Mouse (Mus musculus) heart, embryonic 16.5 days (tissue): ENCODE measurements around the gene Lrp5. TPM values are rescaled to one million over a fixed set of nuclear protein-coding genes. Genes with fewer than 3 reads are reported as not detected.
A peak's percentile ranks its signal among the peaks of the same experiment; 100 is the strongest.

Experiments used
- ATAC-seq: fragments of 200-750 bp; cut with Nextera tagmentation; replicated peaks from 2 replicates; pipeline ENCODE4 v1.8.0; 2017; ENCODE audit warnings: moderate number of reproducible peaks; ENCODE audit not compliant: insufficient read depth, low FRiP score; ENCODE audit errors: extremely low read depth
- H3K27ac ChIP-seq: fragments of 300-500 bp; sonication (generic); 2 replicates; pipeline ENCODE4 v1.5.1; 2014; ENCODE audit warnings: mild to moderate bottlenecking, low read length, control low read depth, moderate library complexity
- H3K27me3 ChIP-seq: fragments of 300-500 bp; sonication (generic); 2 replicates; pipeline ENCODE4 v1.6.1; 2014; ENCODE audit warnings: low read length, mixed read lengths; ENCODE audit not compliant: control insufficient read depth, insufficient read depth
- H3K36me3 ChIP-seq: fragments of 300-500 bp; sonication (generic); 2 replicates; pipeline ENCODE4 v1.6.1; 2014; ENCODE audit not compliant: control insufficient read depth, insufficient read depth
- H3K4me1 ChIP-seq: fragments of 300-500 bp; sonication (generic); 2 replicates; pipeline ENCODE4 v1.6.1; 2014; ENCODE audit warnings: low read length, mixed read lengths; ENCODE audit not compliant: control insufficient read depth, insufficient read depth
- H3K4me2 ChIP-seq: fragments of 300-500 bp; sonication (generic); 2 replicates; pipeline ENCODE4 v1.6.1; 2014; ENCODE audit warnings: low read depth, mild to moderate bottlenecking, control low read depth, low read length
- H3K4me3 ChIP-seq: fragments of 300-500 bp; sonication (generic); 2 replicates; pipeline ENCODE4 v1.5.1; 2014; ENCODE audit warnings: mild to moderate bottlenecking, control low read depth, low read length
- H3K9ac ChIP-seq: fragments of 300-500 bp; sonication (generic); 2 replicates; pipeline ENCODE4 v1.6.1; 2014; ENCODE audit warnings: low read length, control low read depth
- H3K9me3 ChIP-seq: fragments of 300-500 bp; sonication (generic); replicated peaks from 2 replicates; pipeline ENCODE4 v1.6.1; 2016; ENCODE audit warnings: low read length; ENCODE audit not compliant: control insufficient read depth
- WGBS: fragments of 180-500 bp; shearing (Covaris S2); extraction: QIAGEN DNeasy Blood & Tissue Kit; methylation state at CpG from one replicate; pipeline ENCODE4 v1.1.7; 2014; 5-methylcytosine and 5-hydroxymethylcytosine counted together
- polyA plus RNA-seq: library from polyadenylated mRNA; unstranded; fragments of >200 nt; fragmentation: Nextera tagmentation; extraction: Ambion mirVana; gene quantifications from 2 replicates; pipeline ENCODE4 v1.2.1, GENCODE M21; 2015

Lrp5 gene
- polyA plus RNA-seq, 1 experiment from 2014 or later, result 3.1 TPM

GRCm38 (mm10) chr19:3623824-3624223 is 62.5 kb downstream of the Lrp5 start:
- Histone ChIP-seq H3K9me3 (peaks cover 6% of the 10 kb centered on the region; the same call in 1 of the 2 replicates), H3K4me3 (no peak overlapping the region), H3K4me1 (no peaks in the 10 kb centered on the region), H3K9ac (no peak overlapping the region), H3K36me3 (peaks cover 35% of the 10 kb centered on the region), H3K4me2 (no peak overlapping the region), H3K27ac (no peak overlapping the region), H3K27me3 (no peaks in the 10 kb centered on the region)
- WGBS, result 63% methylated on average over 5 of the region's 5 CpGs
- ATAC-seq, result peak; percentile 52; the same call in 1 of the 2 replicates

- WGBS, result 93% methylated on average over 4 of the region's 4 CpGs
- no peak for ATAC-seq
- no peak overlapping the region for H3K4me3 ChIP-seq
Observed at GRCm38 (mm10) chr19:3623294-3623693, 63.1 kb downstream of the Lrp5 start.

GRCm38 (mm10) chr19:3620871-3621270 is 65.5 kb downstream of the Lrp5 start:
- H3K36me3 ChIP-seq, result peaks cover 47% of the 10 kb centered on the region
- H3K27me3 ChIP-seq, result no peaks in the 10 kb centered on the region
- H3K4me2 ChIP-seq, result no peak overlapping the region
- 81% methylated on average over 10 of the region's 10 CpGs for WGBS
- no peak for ATAC-seq
- H3K4me1 ChIP-seq, result no peaks in the 10 kb centered on the region
- H3K9me3 ChIP-seq, result peaks cover 6% of the 10 kb centered on the region; the same call in 1 of the 2 replicates
- H3K9ac ChIP-seq, result no peak overlapping the region
- no peak overlapping the region for H3K4me3 ChIP-seq
- H3K27ac ChIP-seq, result no peak overlapping the region

More at GRCm38 (mm10) chr19:3623294-3623693, 63.1 kb downstream of the Lrp5 start:
- Histone ChIP-seq H3K4me2 (no peak overlapping the region), H3K27me3 (no peaks in the 10 kb centered on the region), H3K9ac (no peak overlapping the region), H3K27ac (no peak overlapping the region), H3K36me3 (peaks cover 40% of the 10 kb centered on the region), H3K9me3 (peaks cover 6% of the 10 kb centered on the region; the same call in 1 of the 2 replicates), H3K4me1 (no peaks in the 10 kb centered on the region)

- H3K27ac ChIP-seq, result no peak overlapping the region
- H3K4me1 ChIP-seq, result no peaks in the 10 kb centered on the region
- no peak overlapping the region for H3K4me2 ChIP-seq
- H3K9me3 ChIP-seq, result peaks cover 6% of the 10 kb centered on the region; the same call in 1 of the 2 replicates
- no peak overlapping the region for H3K9ac ChIP-seq
- 85% methylated on average over 2 of the region's 2 CpGs for WGBS
- ATAC-seq, result no peak
- no peaks in the 10 kb centered on the region for H3K27me3 ChIP-seq
- H3K36me3 ChIP-seq, result peaks cover 51% of the 10 kb centered on the region
- no peak overlapping the region for H3K4me3 ChIP-seq
Observed at GRCm38 (mm10) chr19:3619359-3619758, 67.0 kb downstream of the Lrp5 start.

GRCm38 (mm10) chr19:3613991-3614390 is 72.4 kb downstream of the Lrp5 start:
- H3K36me3 ChIP-seq, result peaks cover 22% of the 10 kb centered on the region; the same call in 1 of the 2 replicates
- no peak for ATAC-seq
- H3K27ac ChIP-seq, result no peak overlapping the region
- no peak overlapping the region for H3K9ac ChIP-seq
- H3K4me1 ChIP-seq, result peaks cover 12% of the 10 kb centered on the region
- WGBS, result 93% methylated on average over 10 of the region's 10 CpGs
- H3K27me3 ChIP-seq, result no peaks in the 10 kb centered on the region
- H3K4me3 ChIP-seq, result no peak overlapping the region
- H3K4me2 ChIP-seq, result no peak overlapping the region
- no peaks in the 10 kb centered on the region for H3K9me3 ChIP-seq

- no peak overlapping the region for H3K9ac ChIP-seq
- H3K27me3 ChIP-seq, result no peaks in the 10 kb centered on the region
- H3K9me3 ChIP-seq, result no peaks in the 10 kb centered on the region
- no peak overlapping the region for H3K4me3 ChIP-seq
- H3K4me1 ChIP-seq, result peaks cover 12% of the 10 kb centered on the region
- H3K4me2 ChIP-seq, result no peak overlapping the region
- WGBS, result 82% methylated on average over 4 of the region's 4 CpGs
- ATAC-seq, result no peak
- no peak overlapping the region for H3K27ac ChIP-seq
- peaks cover 10% of the 10 kb centered on the region; the same call in 1 of the 2 replicates for H3K36me3 ChIP-seq
Observed at GRCm38 (mm10) chr19:3612534-3613273, 73.7 kb downstream of the Lrp5 start.

GRCm38 (mm10) chr19:3611730-3612129 is 74.6 kb downstream of the Lrp5 start:
- peaks cover 9% of the 10 kb centered on the region; the same call in 1 of the 2 replicates for H3K36me3 ChIP-seq
- no peak overlapping the region for H3K4me2 ChIP-seq
- H3K27me3 ChIP-seq, result no peaks in the 10 kb centered on the region
- no peak overlapping the region for H3K9ac ChIP-seq
- H3K9me3 ChIP-seq, result no peaks in the 10 kb centered on the region
- ATAC-seq, result no peak
- no peak overlapping the region for H3K27ac ChIP-seq
- 53% methylated on average over 8 of the region's 8 CpGs for WGBS
- peaks cover 12% of the 10 kb centered on the region for H3K4me1 ChIP-seq
- H3K4me3 ChIP-seq, result no peak overlapping the region

- WGBS, result 96% methylated on average over 2 of the region's 2 CpGs
- Histone ChIP-seq H3K4me1 (peaks cover 12% of the 10 kb centered on the region), H3K27me3 (no peaks in the 10 kb centered on the region), H3K4me2 (no peak overlapping the region), H3K9me3 (no peaks in the 10 kb centered on the region), H3K4me3 (no peak overlapping the region), H3K9ac (no peak overlapping the region), H3K27ac (no peak overlapping the region), H3K36me3 (peaks cover 9% of the 10 kb centered on the region; the same call in 1 of the 2 replicates)
- ATAC-seq, result peak; percentile 24; the same call in 1 of the 2 replicates
Observed at GRCm38 (mm10) chr19:3610886-3611285, 75.5 kb downstream of the Lrp5 start.

- 86% methylated on average over 10 of the region's 10 CpGs for WGBS
- Histone ChIP-seq H3K27me3 (no peaks in the 10 kb centered on the region), H3K4me3 (no peak overlapping the region), H3K9me3 (no peaks in the 10 kb centered on the region), H3K9ac (no peak overlapping the region), H3K4me2 (no peak overlapping the region), H3K4me1 (peaks cover 12% of the 10 kb centered on the region), H3K36me3 (peaks cover 7% of the 10 kb centered on the region; the same call in 1 of the 2 replicates), H3K27ac (no peak overlapping the region)
- ATAC-seq, result no peak
Observed at GRCm38 (mm10) chr19:3609826-3610225, 76.5 kb downstream of the Lrp5 start.
